Mouse (Mus musculus): ENCODE measurements at regions not wholly inside any gene's neighbourhood (a gene's known extent, or its start where the extent isn't known, plus 50 kb on each side); places are given as distances from the start of the nearest gene placed in this dataset.
"Not testable (repeated sequence)": the region's sequence is repeated elsewhere in the genome, so short reads cannot be mapped to it uniquely, and the experiment has no call there.

DNA sequence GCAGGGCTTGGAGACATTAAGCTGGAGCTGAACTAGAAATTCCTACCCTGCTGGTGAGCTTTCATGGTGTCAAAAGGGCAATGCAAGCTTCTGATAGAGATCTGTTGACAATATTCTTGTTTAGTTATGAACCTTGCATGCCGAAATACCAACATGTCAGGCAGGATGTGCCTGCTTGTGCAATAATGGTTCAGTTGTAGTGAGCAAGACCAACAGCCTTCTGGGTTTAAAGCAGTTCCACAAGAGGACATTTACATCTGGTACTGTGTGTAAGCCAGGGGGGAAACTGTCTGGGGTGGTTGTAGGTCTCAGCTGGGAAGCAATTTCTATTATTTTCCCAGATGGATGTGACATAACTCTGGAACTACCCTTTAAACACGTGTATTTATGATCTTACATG is 987.6 kb upstream of the Gm38303 start:
- DNase-seq (ENCODE audit: low spot score), result no peak

DNA sequence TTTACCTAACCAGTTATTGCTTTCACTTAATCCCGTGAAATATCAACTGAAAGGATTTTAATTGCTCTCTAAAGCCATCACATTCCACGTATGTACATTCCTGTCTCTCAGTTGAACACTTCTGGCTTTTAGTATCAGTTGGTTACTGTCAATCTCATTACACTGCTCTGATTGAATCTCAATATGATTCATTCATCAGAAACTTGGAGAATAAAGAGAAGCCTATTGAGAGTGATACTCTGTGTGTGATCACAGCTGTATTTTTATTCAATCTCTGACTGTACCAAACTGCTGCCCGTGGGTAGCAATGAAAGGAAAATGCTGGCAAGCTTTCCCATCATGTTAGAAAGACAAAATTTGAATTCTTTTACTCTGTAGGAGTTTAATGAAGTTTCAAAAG is 957.5 kb upstream of the Gm38303 start:
- DNase-seq (ENCODE audit: low spot score), result no peak

DNA sequence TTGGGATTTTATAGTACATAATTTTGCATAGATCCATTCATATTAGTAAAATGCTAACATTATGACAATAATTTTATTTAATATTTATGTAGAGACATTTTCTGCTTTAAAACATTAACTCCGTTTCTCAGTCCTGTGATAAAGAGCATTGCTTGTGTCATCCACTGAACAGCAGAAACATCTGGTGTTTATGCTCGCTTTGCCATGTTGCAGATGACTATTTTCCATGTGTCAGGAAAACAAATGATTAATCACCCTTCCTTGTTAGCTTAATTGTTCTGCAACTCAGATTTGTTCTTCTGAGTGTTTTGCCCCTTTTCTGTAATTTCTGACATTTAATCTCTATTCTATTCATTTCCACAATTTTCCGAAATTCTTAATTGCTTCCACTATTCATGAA is 925.6 kb upstream of the Gm38303 start:
- no peak for DNase-seq (ENCODE audit: low spot score)

DNA sequence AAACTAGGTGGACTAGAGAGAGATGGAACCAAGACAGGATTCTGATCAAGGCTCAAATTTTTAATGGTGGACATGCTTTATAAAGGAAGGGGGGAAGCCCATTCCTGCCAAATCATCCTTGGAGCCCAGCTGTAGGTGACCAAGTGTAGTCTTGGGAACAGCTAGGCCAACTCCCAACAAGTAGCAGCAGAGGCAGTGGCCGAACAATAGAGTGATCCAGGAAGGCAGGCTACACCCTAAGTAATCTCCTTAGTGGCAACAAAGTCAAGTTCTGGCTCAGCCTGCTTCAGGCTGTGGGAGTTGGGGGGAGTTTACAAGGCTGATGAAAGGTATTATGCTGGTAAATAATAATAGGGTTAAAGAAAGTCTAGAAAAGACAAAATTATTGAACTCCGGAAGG is 878.5 kb upstream of the Gm38303 start:
- no peak for DNase-seq (ENCODE audit: low spot score)

DNA sequence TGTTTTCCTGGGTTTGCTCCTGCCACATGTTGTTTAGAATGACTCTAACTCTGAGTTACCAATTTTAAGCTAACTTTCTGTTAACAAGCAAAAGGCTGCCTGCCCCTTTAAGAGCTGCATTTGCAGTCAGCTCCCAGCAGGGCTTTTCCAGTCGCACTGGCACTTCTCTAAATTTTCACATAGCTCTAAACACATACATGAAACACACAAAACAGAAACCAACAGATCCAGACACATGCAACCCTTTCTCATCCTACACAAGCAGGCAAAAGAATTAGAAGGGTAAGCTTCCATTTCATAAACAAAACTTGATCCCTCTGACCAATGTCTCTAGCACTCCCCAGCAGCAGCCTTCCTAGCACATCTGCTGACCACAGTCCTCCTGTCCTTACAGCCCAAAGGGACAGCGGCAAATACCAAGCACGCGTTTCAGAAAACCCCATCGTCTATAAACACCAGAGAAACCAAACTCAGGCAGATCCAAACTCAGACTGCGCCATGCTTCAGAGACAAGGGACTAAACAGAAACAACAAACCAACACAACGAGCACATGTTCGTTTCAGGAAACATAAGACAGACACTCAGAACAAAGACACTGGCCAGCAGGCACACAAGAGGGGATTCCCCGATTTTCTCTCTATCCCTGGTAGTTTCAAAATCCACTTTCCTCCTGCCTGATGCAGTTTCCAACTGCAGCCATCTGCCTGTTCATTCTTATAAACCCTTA is 877.6 kb upstream of the Gm38303 start:
- DNase-seq (ENCODE audit: low spot score), result peak; percentile 12

DNA sequence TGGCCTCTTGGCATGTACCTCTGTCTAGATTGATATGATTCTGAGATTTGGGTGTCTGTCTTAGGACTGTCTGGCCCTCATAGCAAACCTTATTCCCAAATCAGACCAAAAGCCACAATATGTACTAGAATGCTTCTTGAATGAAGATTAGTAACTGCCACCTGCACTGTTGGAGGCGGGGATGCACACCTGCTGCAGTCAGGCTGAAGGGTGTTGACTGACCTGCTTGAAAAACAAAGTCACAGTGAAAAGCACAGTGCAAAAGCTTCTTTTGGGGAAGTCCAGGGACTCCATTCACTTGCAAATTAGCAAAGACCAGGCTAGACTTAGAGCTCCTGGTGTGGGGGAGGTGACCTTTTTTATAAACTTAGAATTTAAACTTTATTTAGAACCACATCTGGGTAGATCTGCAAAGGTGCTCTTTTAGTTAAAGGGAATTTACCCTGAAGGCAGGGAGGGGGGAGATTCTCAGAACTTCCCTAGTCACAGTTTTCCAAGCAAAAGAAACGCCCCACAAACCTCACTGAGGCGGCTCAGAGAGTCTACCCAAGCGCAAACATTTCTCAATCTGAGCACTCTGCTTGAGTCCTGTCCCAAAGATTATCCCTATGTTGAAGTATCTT is 876.9 kb upstream of the Gm38303 start:
- not testable (repeated sequence) for DNase-seq (ENCODE audit: low spot score)

DNA sequence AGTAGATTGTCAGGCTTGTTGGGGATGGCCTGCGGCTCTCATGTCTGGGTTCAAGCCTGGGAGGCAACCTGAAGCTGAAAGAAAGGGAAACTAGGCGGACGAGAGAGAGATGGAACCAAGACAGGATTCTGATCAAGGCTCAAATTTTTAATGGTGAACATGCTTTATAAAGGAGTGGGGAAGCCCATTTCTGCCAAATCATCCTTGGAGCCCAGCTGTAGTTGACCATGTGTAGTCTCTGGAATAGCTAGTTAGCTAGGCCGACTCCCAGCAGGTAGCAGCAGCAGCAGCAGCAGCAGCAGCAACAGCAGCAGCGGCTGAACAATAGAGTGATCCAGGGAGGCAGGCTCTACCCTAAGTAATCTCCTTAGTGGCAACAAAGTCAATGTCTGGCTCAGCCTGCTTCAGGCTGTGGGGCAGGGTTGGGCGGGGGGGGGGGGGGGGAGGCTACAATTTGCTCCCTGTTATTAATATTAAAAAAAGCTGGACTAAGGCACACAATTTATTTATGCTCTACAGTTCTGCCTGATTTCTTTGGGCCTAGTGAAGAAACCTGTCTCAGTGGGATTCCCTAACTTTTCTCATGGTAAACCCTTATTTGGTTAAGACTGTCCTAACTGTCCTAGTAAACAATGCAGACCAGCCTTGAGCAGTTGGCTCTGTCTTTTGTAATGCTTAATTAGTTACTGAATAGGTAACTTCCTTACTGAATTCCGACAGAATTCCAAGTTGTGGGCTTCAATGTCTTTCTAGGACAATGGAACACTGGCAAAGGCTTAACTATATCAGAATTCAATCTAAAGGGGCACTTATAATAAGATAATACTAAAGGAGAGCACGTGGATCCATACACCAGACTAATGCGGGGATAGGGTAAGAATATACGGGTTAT is 875.7 kb upstream of the Gm38303 start:
- not testable (repeated sequence) for DNase-seq (ENCODE audit: low spot score)

DNA sequence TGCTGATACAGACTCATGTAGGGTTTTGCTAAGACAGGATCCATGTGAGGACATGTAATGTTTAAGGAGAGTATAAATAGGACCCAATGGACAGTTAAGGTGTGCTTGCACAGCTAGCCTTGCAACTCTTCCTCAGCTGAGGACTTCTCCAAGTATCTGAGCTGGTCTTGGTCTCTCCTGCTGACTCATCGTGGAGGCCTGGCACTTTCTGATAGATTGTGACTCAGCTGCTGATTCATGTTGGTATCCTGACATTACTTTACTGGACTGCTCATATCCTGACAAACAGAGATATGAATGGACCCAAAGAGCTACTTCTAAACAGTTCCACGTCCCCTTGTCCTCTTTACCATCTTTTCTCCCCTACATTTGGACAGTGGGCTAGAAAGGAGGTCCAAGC is 838.5 kb upstream of the Gm38303 start:
- no peak for DNase-seq (ENCODE audit: low spot score)

DNA sequence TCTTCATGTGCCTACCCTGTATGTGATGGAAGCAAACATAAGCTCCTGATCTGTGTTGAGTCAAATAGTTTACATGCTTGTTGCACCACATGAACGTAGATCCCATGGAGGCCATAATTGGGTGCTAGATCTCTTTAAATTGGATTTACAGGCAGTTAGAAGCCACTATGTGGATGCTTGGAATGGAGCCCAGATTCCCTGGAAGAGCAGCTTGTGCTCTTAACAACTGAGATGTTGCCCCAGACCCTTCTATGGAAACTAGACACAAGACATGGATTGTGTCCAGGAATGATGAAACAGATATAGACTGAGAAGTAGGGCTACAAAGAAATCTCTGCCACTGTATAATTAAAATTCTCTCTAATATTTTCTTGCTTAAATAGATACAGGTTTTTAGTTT is 819.9 kb upstream of the Gm38303 start:
- DNase-seq (ENCODE audit: low spot score), result no peak

Data from embryo, embryonic 10 days (tissue).